Mouse (Mus musculus) G1E (cell line): ENCODE measurements around the gene Acd.

Experiments
- CTCF ChIP-seq: IDR thresholded peaks from 2 replicates; pipeline ENCODE4 v1.5.1; 2012; ENCODE audit warnings: low read depth, low read length, inconsistent platforms, mixed read lengths
- GATA1 ChIP-seq: IDR thresholded peaks from 2 replicates; pipeline ENCODE4 v1.6.1; 2012; ENCODE audit warnings: borderline replicate concordance, low read length, inconsistent platforms, mixed read lengths
- GATA2 ChIP-seq: IDR thresholded peaks from 2 replicates; pipeline ENCODE4 v1.6.1; 2012; ENCODE audit warnings: low read depth, low read length, inconsistent platforms, borderline replicate concordance
- POLR2AphosphoS5 ChIP-seq: IDR thresholded peaks from 2 replicates; pipeline ENCODE4 v1.6.1; 2012; ENCODE audit warnings: low read depth, low read length, inconsistent platforms; ENCODE audit not compliant: insufficient replicate concordance
- TAL1 ChIP-seq: conservative IDR thresholded peaks from 2 replicates; pipeline ENCODE4 v1.6.1; 2012; ENCODE audit warnings: low read depth, low read length, inconsistent platforms, mixed read lengths

DNA sequence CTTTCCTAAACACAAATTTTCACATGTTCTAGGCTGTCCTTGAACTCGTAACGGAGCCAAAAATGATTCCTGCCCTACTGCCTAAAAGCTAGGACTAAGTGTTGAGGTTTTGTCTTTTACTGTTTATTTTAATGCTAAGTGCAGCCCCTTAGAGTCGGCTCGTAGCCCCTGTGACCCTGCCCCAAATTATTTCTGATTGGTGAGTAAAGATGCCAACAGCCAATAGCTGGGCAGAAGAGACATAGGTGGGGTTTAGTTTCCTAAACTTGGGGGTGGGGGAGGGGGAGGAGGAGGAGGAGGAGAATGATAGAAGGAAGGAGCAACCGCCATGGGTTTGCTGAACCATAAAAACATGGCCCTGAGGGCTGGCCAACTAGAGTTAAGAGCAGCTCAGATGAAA lies 24.8 kb upstream of the Acd start:
- TF ChIP-seq CTCF = no peak
- no peak for TF ChIP-seq TAL1
- no peak for TF ChIP-seq GATA1
- TF ChIP-seq POLR2AphosphoS5 = no peak
- no peak for TF ChIP-seq GATA2
